Mouse (Mus musculus) testis, postnatal 14 days (tissue): ENCODE measurements around the gene Dnah2.
A peak's percentile ranks its signal among the peaks of the same experiment; 100 is the strongest.

Source experiments
- DNase-seq: peaks from one replicate; pipeline ENCODE4 v3.0.0; 2021; ENCODE audit warnings: low spot score

The Dnah2 gene

GRCm38 (mm10) chr11:69461568-69461967 lies 87.3 kb downstream of the Dnah2 start:
- no peak for DNase-seq

GRCm38 (mm10) chr11:69459883-69460282 lies 89.0 kb downstream of the Dnah2 start:
- no peak for DNase-seq

- no peak for DNase-seq
Observed at GRCm38 (mm10) chr11:69457006-69457579, 91.8 kb downstream of the Dnah2 start.

- DNase-seq, result no peak
Observed at GRCm38 (mm10) chr11:69452114-69452867, 96.6 kb downstream of the Dnah2 start.

GRCm38 (mm10) chr11:69447299-69447698 lies 101.6 kb downstream of the Dnah2 start:
- DNase-seq, result no peak

- no peak for DNase-seq
Observed at GRCm38 (mm10) chr11:69443328-69443727, 105.6 kb downstream of the Dnah2 start.

- no peak for DNase-seq
Observed at GRCm38 (mm10) chr11:69437291-69437690, 111.6 kb downstream of the Dnah2 start.

GRCm38 (mm10) chr11:69433189-69433588 lies 115.7 kb downstream of the Dnah2 start:
- no peak for DNase-seq

GRCm38 (mm10) chr11:69432640-69432982 lies 116.3 kb downstream of the Dnah2 start:
- DNase-seq, result no peak

- peak; percentile 51 for DNase-seq
Observed at GRCm38 (mm10) chr11:69431829-69432639, 116.9 kb downstream of the Dnah2 start.

GRCm38 (mm10) chr11:69430631-69431030 lies 118.3 kb downstream of the Dnah2 start:
- DNase-seq, result no peak

- no peak for DNase-seq
Observed at GRCm38 (mm10) chr11:69429313-69429712, 119.6 kb downstream of the Dnah2 start.

GRCm38 (mm10) chr11:69428751-69429150 lies 120.2 kb downstream of the Dnah2 start:
- no peak for DNase-seq

- no peak for DNase-seq
Observed at GRCm38 (mm10) chr11:69426246-69426645, 122.7 kb downstream of the Dnah2 start.

- no peak for DNase-seq
Observed at GRCm38 (mm10) chr11:69423885-69424284, 125.0 kb downstream of the Dnah2 start.

- DNase-seq, result no peak
Observed at GRCm38 (mm10) chr11:69422842-69423241, 126.1 kb downstream of the Dnah2 start.

GRCm38 (mm10) chr11:69421131-69421977 lies 127.6 kb downstream of the Dnah2 start:
- DNase-seq, result no peak

- DNase-seq, result no peak
Observed at GRCm38 (mm10) chr11:69420554-69421000, 128.3 kb downstream of the Dnah2 start.

- peak; percentile 56 for DNase-seq
Observed at GRCm38 (mm10) chr11:69419813-69420553, 128.9 kb downstream of the Dnah2 start.

GRCm38 (mm10) chr11:69419443-69419812 lies 129.5 kb downstream of the Dnah2 start:
- peak; percentile 48 for DNase-seq
